Mouse (Mus musculus) brain, embryonic 18.5 days (tissue): ENCODE data around the gene Zfp593.

Experiments used
- DNase-seq: peaks from one replicate; pipeline ENCODE4 v3.0.0-alpha.2; 2012; ENCODE audit warnings: low read depth, low spot score

Zfp593 gene

DNA sequence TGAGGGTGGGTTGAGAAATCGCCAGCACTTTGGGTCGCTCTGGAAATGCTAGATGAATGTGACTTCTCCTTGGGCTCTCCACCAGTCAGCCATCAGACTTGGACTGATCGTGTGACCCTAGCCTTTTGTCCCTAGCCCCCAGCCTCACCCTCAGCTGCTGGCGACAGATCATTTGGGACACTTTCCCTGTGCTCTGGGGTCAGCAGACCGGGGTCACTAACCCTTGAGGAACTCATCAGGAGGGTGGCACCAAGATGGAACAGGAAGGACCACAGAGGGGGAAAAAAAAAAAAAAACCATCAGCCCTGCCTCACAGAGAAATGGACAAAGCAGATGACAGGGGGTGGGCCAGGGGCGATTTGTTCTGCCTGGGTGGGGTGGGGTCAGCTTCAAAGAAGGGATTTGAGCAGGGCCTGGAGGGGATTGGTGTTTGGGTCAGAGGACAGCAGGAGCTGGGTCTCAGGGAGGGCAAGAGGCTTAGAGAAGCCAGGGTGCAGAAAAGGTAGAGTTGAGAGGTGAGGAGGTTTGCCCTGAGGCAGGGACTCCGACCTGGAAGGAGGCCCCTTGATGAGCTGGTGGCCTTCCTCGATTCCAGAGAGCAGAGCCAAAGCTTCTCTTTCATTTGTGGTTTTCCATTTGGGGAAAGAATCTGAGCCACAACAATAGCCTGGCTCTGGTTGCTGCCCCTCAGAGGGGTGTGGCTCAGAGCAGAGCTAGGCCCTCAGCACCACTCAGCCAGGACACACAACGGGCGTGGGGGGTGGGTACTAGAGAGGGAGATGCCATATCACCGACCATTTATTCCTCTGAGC is 12.0 kb upstream of the Zfp593 start:
- no peak for DNase-seq

DNA sequence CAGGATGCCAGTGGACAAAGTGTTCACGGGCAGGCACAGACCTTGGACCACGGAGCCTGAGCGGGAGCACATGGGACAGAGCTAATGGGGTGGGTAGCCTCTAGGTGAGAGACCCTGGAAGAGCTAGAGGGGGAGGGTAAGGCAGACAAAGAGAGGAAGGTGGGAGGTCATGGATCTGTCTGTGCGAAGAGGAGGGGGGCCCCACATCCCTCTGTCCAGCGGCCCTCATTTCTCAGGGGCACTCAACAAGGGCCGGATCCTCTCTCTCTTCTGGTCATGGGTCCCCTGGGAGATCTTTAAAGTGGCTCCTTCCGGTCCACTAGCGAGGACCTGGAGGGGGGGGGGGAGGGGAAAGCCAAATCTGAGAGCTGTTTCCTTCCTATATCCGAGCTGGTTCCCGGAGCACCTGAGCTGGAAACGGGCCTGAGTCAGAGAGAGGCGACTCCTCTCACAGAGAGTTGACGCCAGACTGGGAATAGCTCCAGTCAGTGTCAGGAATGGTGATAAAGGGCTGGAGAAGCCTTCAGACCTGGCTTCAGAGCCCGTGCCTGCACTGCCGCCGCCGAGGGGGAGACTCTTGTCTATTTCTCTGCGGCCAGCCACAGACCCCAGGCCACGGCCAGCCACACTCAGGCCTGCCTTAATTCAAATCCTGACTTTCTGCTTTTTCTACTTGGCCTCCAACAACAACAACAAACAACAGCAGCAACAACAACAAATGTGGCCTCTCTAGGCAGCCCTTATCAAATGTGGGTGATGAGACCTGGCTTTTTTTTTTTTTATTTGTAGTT is 11.2 kb upstream of the Zfp593 start:
- DNase-seq = no peak

DNA sequence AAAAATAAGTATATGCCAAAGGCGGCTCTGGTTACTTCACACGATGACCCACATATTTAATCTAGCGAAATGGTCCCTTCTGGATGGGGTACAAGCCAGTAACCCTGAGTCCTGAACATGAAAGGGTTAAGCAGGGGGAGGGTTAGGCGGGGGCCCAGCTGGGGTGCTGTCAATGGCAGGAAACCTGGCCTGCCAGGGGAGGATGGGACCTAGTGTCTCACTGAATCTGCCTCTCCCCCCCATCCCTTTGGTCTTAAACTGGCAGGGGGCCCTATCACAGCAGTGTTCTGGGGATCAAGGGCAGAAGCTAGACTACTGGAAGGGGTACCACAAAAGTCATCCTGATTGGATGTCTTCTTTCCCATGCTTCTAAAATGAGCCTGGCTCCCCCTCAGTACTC is 10.5 kb upstream of the Zfp593 start:
- no peak for DNase-seq

DNA sequence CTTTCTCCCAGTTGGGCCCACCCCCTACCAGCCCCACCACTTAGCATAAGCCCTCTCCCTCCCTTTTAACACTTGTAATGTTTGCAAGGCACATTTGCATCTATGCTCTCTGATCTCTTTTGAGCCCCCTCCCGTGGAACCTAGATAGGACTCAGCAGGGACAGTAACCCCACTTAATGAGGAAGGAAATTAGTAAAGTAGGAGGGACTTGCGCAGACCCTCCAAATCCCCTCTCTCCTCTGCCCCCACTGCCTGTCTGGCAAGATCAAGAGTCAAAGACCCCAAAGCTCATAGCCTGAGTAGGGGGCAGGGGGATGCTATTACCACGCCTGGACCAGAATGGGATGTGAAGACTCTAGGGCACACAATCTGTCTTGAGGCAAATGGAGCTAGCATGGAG is 9.4 kb upstream of the Zfp593 start:
- DNase-seq = no peak

DNA sequence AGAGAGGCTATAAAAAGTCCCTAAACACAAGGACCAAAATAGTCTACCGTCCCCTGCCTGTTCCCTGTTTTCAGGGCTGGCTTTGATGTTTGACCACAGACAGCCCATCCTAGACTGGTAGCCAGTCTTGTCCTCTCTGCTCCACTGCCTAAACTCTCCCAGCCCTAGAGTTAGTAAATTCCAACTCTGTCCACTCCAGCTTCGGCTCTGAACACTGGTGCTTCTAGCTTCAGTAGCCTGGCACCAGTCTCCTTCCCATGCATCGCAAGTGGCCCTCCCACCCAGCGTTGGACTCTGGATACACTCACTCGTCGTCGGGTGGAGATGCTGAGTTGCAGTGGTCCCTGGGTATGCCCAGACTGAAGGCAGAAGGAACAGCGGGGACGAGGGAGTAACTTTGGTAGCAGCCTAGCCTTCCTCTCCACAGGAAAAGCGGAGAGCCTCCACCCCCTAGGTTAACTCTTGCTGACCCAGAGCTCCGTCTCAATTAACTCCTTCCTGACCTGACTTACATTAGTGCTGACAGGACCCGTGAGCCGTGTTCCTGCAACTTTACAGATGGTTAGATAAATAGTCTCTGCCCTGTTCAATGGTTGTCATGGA is 8.4 kb upstream of the Zfp593 start, which contains the start of gene Grrp1:
TSS of gene Grrp1 (minus strand) at position 385 of the 603 bp plus-strand sequence.
- no peak for DNase-seq

DNA sequence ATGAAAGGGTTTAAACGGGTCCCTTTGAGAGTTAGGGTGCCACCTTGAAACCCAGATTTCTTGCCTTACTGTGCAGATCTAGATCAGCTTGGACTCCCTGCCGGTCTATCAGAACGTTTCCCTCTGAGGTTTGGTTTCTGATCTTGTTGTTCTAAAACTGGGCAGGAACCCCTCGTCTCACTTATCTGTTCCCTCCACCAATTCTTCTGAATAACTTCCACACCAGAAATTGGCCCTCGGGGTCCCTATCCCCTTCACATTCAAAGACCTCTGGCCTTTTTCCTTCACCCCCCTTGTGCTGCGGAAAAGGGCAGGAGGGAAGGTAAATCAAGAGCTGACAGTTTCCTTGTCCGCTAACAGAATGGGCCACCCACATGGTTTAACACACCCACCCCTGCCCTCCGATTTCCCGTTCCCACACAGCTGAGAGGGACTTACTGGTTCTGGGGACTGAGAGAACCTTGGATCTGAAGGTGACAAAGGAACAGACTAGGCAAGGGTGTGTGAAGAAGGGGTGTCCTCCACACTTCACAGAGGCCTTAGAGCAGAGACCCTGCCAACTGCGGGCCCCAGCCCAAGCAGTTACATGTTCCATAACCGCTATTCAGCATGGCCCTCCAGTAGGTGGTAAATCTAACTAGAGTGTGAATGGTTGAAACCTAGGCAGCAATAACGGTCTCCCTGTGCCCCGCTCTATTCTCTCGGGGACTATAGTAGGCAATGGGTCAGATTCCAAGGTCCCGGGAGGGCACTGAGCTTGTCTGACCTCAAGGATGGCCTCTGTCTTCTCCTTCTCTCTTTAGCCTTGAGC is 7.7 kb upstream of the Zfp593 start:
- no peak for DNase-seq

DNA sequence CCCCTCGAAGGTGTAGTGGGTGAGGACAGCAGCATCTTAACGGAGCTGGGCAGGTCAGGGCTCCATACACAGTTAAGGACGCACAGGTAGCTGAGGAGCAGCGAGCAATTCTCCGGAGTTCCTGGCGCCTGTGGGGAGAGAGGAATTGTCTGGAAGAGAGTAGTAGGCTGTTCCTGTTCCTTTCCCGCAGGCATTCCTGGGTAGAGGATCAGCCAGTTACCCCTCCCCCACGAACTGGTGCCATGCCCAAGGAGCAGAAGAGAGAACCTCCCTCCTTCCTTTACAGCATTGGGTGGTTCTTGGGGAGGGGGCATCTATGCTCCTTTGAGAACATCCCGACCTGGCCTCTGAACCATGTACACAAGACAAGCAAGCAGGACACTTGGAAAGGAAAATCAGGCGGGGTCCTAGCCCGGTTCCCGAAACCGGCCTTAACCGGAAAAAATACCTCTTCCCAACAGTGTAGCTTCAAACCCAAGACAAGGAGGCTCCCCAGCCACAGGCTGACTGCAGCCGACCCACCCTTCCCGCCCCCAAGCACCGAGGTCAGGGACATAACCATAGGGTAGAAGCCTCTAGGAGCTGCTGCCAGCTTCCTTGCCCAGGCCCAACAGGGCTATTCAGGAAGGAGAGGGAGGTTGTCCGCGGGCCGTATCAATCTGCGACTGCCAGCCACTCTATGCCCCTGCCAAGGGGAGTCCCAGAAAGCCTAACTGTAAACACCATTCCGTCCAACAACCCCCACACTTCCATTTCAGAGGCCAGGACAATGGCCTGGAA is 6.9 kb upstream of the Zfp593 start:
- no peak for DNase-seq

DNA sequence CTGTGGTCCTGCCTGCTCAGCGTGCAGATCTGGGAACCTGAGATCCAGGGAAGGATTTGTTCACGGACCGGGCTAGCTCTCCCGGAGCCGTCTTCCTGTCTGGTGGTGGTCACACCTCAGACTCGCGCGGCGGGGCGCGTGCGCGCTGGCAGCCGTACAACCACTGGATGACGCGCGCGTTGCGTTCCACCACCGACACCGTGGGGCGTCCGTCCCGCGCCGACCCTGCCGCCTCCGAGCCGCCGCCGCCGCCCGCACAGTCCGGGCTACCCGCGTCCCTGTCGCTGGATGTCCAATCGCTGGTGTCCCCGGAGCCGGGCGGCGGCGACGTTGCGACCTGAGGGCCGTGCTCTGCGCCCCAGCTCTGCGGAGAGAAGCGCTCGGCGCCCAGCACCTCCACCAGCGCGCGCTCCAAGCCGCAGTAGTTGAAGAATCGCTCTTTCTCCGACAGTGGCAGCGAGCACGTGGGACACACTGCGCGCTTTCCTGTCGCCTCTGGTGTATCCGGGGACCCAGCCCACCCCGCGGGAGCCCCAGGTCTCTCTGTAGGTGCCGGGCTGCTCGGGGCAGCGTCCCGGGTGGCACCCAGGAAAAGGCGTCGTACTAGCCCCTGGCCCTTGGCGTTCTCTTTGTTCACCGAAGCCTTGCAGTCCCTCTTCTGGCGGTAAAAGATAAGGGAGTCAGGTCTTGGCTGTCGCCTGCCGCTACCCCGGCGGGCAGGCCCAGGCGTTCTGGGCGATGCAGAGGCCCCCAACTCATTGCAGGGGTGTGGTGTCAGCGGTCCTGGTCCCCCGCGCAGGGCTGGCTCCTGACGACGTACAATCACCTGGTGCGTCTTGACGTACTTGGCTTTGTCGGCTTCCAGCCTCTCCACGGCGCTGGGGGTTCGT is 6.1 kb upstream of the Zfp593 start:
- no peak for DNase-seq

DNA sequence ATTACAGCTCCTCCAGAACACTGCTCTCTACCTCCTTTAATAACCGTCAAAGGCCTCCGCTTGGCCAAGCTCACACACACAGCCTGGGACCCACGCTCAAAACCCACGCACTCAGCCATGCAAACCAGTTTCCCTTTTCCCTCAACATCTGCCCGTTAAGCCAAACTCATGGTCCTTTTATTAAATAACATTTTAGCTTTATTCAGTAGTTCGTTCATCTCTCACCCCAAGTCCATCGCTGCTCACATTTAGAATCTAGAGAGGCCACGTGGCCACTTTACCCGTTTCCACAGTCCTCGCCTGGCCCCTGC is 5.5 kb upstream of the Zfp593 start:
- no peak for DNase-seq

DNA sequence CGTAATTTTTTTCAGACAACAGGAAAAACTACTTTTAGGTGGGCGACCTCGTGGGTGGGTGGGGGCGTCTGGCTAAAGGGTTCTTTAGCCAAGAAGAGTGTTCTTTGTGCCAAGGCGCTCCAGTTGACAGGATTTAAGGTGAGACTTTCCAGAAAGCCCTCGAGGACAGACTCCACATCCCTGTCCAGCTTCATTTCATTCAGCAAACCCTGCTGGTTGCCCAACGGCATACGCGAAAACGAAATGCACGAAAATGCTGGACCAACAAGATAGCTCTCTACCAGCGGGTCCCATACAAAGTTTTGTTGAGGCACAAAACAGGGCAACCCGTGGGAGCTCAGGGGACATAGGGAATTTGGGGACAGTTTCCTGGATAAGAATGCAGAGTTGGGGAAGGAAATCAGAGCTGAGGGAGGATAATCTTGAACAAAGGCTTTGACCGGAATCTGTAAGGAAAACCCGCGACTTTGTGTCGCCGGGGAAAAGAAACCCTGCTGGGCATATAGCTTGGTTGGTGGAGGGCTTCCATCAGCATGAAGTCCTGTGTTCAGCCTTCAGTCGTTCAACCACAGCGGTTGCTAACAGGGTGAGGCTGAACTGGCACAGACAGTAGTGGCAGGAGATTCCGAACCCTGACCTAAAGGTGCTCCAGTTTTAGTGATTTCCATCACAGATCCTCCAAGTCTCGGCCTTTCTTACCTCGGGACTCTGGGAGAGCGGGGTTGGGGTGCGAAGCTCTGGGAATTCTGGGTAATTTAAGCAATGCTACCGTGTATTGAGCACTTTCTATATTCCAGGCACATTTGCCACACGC is 4.9 kb upstream of the Zfp593 start:
- DNase-seq = no peak

DNA sequence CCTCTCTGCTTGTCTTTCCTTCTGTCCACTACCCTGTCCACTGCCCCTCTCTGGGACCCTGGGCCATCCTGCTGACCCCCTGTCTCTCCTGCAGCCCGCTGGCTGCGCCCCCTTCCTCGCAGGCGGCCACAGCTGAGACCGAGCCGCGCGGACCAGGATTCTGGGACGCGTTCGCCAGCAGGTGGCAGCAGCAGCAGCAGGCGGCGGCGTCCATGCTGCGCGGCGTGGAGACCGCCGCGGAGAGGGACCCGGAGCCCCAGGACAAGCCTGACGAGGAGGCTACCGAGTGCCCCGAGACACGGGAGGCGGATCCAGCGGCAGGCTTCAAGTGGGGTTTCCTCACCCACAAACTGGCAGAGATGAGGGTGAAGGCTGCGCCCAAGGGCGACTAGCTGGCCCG is 4.3 kb upstream of the Zfp593 start:
- no peak for DNase-seq

DNA sequence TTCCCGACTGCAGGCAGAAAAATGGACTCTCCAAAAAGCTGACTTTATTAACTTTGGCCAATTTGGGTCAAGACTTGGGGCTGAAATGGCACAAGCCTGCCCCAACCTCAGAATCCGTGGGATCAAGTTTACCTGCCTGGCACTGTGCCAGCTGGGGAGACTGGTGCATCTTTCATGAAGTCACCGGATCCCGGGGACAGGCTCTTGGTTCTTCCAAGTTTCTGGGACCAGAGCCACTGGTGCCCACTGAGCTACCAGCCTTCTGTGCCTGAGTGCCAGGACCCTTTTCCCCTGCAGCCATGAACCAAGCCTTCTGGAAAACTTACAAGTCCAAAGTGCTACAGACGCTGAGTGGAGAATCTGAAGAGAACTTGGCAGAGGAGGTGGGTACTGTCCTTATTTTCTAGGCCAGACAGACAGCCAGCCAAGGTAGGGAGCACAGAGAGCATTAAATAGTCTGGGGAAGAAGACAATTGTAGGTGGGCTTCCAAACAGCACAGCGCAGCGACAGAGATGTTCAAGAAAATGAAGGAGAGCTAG is 1.4 kb upstream of the Zfp593 start, which contains the start of gene Gm30191:
TSS of gene Gm30191 (plus strand) at position 217 of the 540 bp plus-strand sequence.
- no peak for DNase-seq

DNA sequence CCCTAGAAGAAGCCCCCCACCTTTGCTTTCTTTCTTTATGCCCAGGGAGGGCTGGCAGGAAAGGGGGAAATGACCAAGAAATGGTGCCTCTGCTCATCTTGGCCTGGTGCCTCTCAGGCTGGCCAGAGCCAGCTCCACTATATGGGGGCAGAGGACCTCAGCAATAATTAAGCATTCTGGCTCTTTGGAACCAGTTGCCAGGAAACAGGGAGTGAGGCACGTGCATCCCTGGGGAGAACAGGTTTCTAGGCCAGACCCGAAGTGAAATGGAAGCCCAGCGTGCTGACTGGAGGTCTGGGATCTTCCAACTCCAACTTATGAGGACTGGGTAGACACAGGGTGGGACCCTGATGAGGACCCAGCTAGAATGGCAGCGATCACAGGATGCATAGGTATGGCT is 864 bp upstream of the Zfp593 start:
- DNase-seq = no peak

DNA sequence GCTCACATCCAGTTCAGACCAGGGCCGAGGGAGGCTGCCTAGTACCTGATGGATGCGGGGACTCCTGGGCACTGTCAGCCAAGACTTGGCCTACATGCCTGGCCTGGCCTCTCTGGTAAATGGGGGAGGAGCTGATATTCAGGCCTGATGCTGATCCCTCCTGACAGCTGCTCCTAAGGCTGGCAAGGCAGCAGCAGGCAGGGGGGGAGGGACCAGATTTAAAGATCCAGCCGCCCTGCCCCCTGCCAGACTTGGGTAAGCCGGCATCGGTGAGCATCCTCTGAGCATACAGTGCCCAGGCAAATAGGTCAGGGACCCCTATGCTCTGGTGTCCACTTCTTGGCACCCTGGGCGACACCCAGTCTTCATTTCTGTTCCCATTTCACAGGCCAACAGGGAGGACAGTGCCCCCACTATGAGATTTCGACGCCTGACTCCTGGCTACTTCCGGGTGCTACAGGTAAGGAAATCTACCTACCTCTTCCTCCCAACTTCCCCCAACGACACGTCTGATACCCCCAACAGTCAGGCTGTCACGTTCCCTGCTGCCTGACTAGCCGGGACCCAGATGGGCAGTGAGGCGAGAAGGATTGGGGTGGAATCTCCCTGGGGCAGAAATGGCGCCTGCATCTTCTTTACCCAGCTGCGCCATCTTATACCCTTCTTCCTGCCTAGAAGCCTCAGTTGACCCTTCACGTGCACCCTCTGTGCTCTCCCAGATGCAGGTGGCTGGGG is 1.7 kb downstream of the Zfp593 start, which contains the start of gene E130218I03Rik:
TSS of gene E130218I03Rik (plus strand) at position 147 of the 735 bp plus-strand sequence.
- DNase-seq = no peak

DNA sequence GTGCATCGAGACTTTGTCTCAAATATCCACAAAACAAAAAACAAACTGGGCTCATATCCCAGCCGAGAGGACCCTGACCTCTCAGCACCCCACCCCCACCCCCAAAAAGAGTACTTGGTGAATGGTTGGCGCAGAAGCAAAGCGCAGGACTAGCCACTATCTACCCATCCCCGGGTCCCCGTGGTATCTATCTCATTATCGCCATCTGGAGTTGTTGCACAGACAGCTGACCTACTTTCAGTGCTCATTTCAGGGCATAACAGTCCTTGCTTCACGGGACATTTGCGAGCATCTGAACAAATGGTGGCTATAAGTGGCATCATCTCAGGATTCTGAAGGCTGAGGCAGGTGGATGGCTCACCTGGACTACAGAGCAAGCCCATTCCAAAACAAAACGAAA is 6.7 kb downstream of the Zfp593 start:
- no peak for DNase-seq

DNA sequence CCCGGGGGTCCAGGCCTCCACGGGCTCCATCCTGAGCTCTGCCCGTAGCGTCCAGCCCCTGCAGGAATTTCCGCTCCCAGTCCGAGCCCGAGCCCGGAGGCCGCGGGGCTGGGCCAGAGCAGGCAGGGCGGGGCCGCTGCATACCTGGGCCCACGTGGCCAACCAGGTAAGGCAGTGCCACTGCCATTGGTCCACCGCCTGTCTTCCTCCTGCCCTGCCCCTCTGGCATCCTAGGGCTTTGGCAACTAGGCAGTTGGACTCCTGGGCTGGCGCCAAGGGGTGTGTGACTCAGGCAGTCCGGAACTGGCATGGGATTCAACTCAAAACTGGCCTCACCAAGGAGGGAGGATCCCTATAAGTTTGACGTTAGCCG is 7.1 kb downstream of the Zfp593 start, which contains the start of gene Cnksr1:
TSS of gene Cnksr1 (minus strand) at position 121 of the 373 bp plus-strand sequence.
- no peak for DNase-seq

DNA sequence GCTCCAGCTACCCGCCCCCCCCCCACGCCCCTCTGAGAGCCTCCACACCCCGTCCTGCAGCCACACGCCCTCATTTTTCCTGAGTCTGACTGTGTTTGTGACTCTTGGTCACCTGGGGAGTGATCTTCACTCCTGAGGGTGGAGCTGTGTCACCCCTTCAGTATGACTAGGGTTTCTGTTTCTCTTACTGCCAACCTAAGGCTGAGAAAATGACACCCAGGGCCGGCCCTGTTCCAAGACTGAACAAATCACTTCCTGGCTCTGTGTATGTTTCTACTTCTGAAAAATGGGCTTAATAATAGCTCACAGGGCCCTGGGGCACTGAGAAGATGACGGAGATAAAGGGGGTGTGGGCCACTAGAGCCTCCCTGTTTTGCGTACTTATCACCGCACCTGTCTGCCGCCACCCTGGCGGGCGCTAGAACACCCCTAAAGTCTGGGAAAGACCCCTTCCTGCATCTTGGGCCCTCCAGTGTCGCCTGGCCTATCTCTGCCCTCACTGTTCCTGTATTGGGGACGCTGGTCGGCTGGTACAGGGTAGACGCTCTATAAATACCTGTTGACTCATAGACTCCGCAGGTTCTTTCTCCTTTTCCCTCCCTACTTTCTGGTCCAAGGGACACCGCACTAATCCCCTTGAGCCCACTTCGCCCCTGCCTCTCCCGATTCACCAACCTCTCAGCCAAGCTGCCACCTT is 7.7 kb downstream of the Zfp593 start:
- DNase-seq = no peak
